Mouse (Mus musculus) liver, adult 2 months (tissue): ENCODE results near the gene Trnt1.

Experiments
- CTCF ChIP-seq: fragments of 200-500 bp; IDR thresholded peaks from 2 replicates; pipeline ENCODE4 v1.5.1; 2011; ENCODE audit warnings: low read depth, low read length, control low read depth
- POLR2A ChIP-seq: fragments of 200-500 bp; IDR thresholded peaks from 2 replicates; pipeline ENCODE4 v1.6.1; 2011; ENCODE audit warnings: low read length, control low read depth; ENCODE audit not compliant: insufficient read depth; ENCODE audit errors: extremely low read depth

- TF ChIP-seq CTCF = no peak
- TF ChIP-seq POLR2A = no peak
Measured at GRCm38 (mm10) chr6:106793621-106794020, 24.7 kb downstream of the Trnt1 start.
